Mouse (Mus musculus): Measurements from ENCODE around the gene Tcte1. TPM values are rescaled to one million over a fixed set of nuclear protein-coding genes. Genes with fewer than 3 reads are reported as not detected.
A peak's percentile ranks its signal among the peaks of the same experiment; 100 is the strongest.

The Tcte1 gene
- total RNA-seq, 2 experiments from 2014 or later, result not detected

GRCm38 (mm10) chr17:45553065-45553464 is 29.8 kb downstream of the Tcte1 start:
- H3K4me3 ChIP-seq, result no peak overlapping the region
- intact Hi-C loops (cut with DNase I), result no loop called here
- no peak overlapping the region for H3K27ac ChIP-seq
- TF ChIP-seq CTCF (IDR thresholded peaks at IDR 0.05), result no peak
- no peak for DNase-seq

- no peak for TF ChIP-seq CTCF (IDR thresholded peaks at IDR 0.05)
- DNase-seq, result no peak
- H3K4me3 ChIP-seq, result no peak overlapping the region
- no peak overlapping the region for H3K27ac ChIP-seq
- intact Hi-C loops (cut with DNase I), result no loop called here
These were observed 31.2 kb downstream of the Tcte1 start for GRCm38 (mm10) chr17:45554420-45554819.

GRCm38 (mm10) chr17:45555452-45556106 is 32.3 kb downstream of the Tcte1 start, which contains the start of gene Nfkbie:
Nfkbie (plus strand) TSS chr17:45555703.
- Histone ChIP-seq H3K4me3 (peak within 1 kb of the TSS; percentile 72), H3K27ac (peak within 1 kb of the TSS; percentile 71)
- intact Hi-C loops (cut with DNase I), result no loop called here
- TF ChIP-seq CTCF (IDR thresholded peaks at IDR 0.05), result no peak
- DNase-seq, result peak; percentile 95

GRCm38 (mm10) chr17:45556107-45556489 is 32.9 kb downstream of the Tcte1 start:
- peak overlapping the region; percentile 71 for H3K27ac ChIP-seq
- intact Hi-C loops (cut with DNase I), result no loop called here

DNA sequence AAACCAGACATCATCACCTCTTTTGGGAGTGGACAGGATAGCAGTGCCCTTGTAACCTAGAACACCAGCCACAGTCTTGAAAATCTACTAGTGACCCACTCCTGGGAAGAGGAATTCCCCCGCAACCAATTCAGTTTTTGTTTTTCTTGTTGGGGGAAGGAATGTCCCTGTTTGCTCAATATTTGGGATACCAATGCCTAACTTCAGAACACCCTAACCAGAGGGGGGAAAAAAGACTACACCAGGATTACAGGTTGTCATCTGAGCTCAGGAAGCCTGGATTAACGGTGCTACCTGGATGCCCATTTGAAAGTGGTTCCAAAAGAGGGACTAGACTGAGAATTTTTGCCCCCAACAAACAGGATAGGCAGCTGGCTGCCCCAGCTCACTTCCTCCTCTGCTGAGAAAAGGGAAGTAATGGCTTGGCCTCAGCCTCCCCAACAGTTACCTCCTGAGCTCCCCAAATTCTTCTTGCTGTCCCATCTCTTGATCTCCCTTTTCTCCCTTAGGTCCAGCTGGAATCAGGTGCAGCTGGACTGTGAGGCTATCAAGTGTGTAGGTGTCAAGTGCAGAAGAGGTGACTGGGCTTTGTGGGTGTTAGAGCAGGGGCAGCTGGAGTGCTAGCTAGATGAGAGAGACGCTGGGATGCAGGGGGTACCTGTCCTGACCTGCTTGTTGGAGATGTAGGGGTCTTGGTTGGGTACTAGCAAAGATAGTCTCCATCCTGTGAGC is 33.4 kb downstream of the Tcte1 start:
- Histone ChIP-seq H3K27ac (peak overlapping the region; percentile 71; the same call in 1 of the 2 replicates), H3K4me3 (peak overlapping the region; percentile 72)
- intact Hi-C loops (cut with DNase I), result no loop called here
- no peak for TF ChIP-seq CTCF (IDR thresholded peaks at IDR 0.05)
- DNase-seq, result no peak

More at GRCm38 (mm10) chr17:45556107-45556489, 32.9 kb downstream of the Tcte1 start:
- H3K4me3 ChIP-seq, result peak overlapping the region; percentile 72
- no peak for TF ChIP-seq CTCF (IDR thresholded peaks at IDR 0.05)
- DNase-seq, result no peak

GRCm38 (mm10) chr17:45557246-45557824 is 34.1 kb downstream of the Tcte1 start:
- TF ChIP-seq CTCF (IDR thresholded peaks at IDR 0.05), result no peak
- peak overlapping the region; percentile 72 for H3K4me3 ChIP-seq
- no peak for DNase-seq
- H3K27ac ChIP-seq, result no peak overlapping the region
- intact Hi-C loops (cut with DNase I), result no loop called here

GRCm38 (mm10) chr17:45557998-45558862 is 35.0 kb downstream of the Tcte1 start:
- Histone ChIP-seq H3K27ac (no peak overlapping the region), H3K4me3 (peak overlapping the region; percentile 13)
- DNase-seq, result no peak
- intact Hi-C loops (cut with DNase I), result no loop called here
- TF ChIP-seq CTCF (IDR thresholded peaks at IDR 0.05), result no peak

- TF ChIP-seq CTCF (IDR thresholded peaks at IDR 0.05), result no peak
- H3K4me3 ChIP-seq, result no peak overlapping the region
- no peak overlapping the region for H3K27ac ChIP-seq
- no peak for DNase-seq
- intact Hi-C loops (cut with DNase I), result no loop called here
These were observed 36.7 kb downstream of the Tcte1 start for GRCm38 (mm10) chr17:45559732-45560525.

DNA sequence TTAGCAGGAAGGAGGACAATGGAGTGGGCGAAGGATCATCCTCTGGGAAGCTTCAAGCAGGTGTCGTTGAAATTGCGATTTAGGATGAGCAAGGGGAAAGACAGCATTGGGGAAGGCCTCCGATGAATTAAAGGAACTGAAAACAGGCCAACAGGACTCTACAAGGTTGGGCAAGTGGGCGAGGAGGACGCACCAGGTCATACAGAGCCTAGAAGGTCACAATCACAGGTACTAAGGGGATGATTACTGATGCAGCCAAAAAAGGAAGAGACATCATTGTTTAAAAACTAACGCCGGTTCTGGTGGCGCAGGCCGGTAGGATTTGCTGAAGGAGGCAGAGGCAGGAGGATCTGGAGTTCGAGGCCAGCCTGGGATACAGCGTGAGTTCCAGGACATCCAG is 40.0 kb downstream of the Tcte1 start:
- peak overlapping the region; percentile 94 for H3K27ac ChIP-seq
- intact Hi-C loops (cut with DNase I), result no loop called here
- peak overlapping the region; percentile 99 for H3K4me3 ChIP-seq
- DNase-seq, result no peak
- TF ChIP-seq CTCF (IDR thresholded peaks at IDR 0.05), result no peak

GRCm38 (mm10) chr17:45563655-45564530 is 40.7 kb downstream of the Tcte1 start, which contains the start of gene Slc35b2:
Slc35b2 (plus strand) TSS chr17:45563874.
- Histone ChIP-seq H3K4me3 (peak within 1 kb of the TSS; percentile 99), H3K27ac (peak within 1 kb of the TSS; percentile 94)
- TF ChIP-seq CTCF (IDR thresholded peaks at IDR 0.05), result peak; percentile 94
- DNase-seq, result peak; percentile 97
- intact Hi-C loops (cut with DNase I), result no loop called here

Data from gastrocnemius, adult 2 months (tissue).